Mouse (Mus musculus) liver, adult 2 months (tissue): ENCODE results near the gene Gfod1.

Source experiments
- CTCF ChIP-seq: fragments of 200-500 bp; IDR thresholded peaks from 2 replicates; pipeline ENCODE4 v1.5.1; 2011; ENCODE audit warnings: low read depth, low read length, control low read depth
- POLR2A ChIP-seq: fragments of 200-500 bp; IDR thresholded peaks from 2 replicates; pipeline ENCODE4 v1.6.1; 2011; ENCODE audit warnings: low read length, control low read depth; ENCODE audit not compliant: insufficient read depth; ENCODE audit errors: extremely low read depth

GRCm38 (mm10) chr13:43246876-43247275 lies 57.1 kb downstream of the Gfod1 start:
- no peak for TF ChIP-seq CTCF
- no peak for TF ChIP-seq POLR2A
